Mouse (Mus musculus): ENCODE measurements around the gene Actn1. TPM values are rescaled to one million over a fixed set of nuclear protein-coding genes. Genes with fewer than 3 reads are reported as not detected.
"Not testable (repeated sequence)": the region's sequence is repeated elsewhere in the genome, so short reads cannot be mapped to it uniquely, and the experiment has no call there.

The Actn1 gene
- polyA plus RNA-seq, 1 experiment from 2014 or later: 10.3 TPM

DNA sequence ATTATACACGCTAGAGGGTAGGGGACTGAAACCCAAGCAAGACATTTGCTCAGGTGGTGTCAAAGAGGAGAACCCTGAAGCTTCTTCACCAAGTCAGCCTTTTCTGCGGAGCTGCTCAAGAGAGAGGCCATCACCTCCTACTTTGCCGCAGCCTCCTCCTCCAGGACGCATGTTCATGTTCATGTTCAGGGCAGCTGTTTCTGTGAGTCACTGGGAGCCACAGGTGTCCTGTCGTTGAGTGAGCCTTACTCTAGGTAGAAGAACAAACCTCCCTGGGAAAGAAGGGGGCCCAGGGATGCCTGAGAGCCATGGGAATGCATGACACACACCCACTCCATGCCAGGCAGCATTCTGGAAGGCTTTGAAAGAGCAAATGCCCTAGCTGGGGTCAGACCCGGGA lies 7.8 kb upstream of the Actn1 start:
- no peak overlapping the region for H3K4me3 ChIP-seq (ENCODE audit: low read depth, low read length)
- no peaks in the 10 kb centered on the region for H3K9me3 ChIP-seq (replicated peaks; ENCODE audit: control insufficient read depth, low read length)
- H3K36me3 ChIP-seq (ENCODE audit: control insufficient read depth, insufficient read depth): no peaks in the 10 kb centered on the region
- peaks cover 5% of the 10 kb centered on the region for H3K4me1 ChIP-seq (ENCODE audit: control insufficient read depth, low read depth, low read length)
- H3K9ac ChIP-seq (ENCODE audit: low read depth, low read length): no peak overlapping the region
- H3K27me3 ChIP-seq (ENCODE audit: control insufficient read depth, insufficient read depth, low read depth, low read length): no peaks in the 10 kb centered on the region
- H3K27ac ChIP-seq (ENCODE audit: low read length): no peak overlapping the region
- H3K4me2 ChIP-seq (ENCODE audit: low read depth, low read length): no peak overlapping the region
- WGBS (ENCODE audit: insufficient replicate concordance): 68% methylated on average over 6 of the region's 6 CpGs
- ATAC-seq (ENCODE audit: low read depth): no peak

DNA sequence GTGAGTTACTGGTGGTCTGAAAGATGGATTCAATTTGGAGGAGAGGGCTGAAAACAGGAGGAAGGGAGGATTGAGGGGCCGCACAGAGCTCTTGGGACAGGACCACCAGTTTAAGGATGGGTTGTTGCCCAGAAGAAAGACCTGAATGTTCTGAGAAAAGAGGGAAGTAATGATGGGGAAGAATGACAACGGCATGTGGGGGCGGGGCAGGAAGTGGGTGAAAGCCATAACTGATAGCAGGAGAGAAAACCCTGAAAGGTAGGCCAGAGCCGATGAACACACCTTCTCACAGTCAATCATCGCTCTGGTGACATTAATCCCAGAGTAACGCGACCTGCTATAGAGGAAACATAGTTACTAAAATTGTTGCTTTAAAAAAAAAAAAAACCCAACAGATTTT lies 4.2 kb upstream of the Actn1 start:
- not testable (repeated sequence) for H3K4me1 ChIP-seq (ENCODE audit: control insufficient read depth, low read depth, low read length); H3K4me3 ChIP-seq (ENCODE audit: low read depth, low read length); H3K9me3 ChIP-seq (replicated peaks; ENCODE audit: control insufficient read depth, low read length); H3K9ac ChIP-seq (ENCODE audit: low read depth, low read length); H3K36me3 ChIP-seq (ENCODE audit: control insufficient read depth, insufficient read depth); H3K27ac ChIP-seq (ENCODE audit: low read length); ATAC-seq (ENCODE audit: low read depth); H3K4me2 ChIP-seq (ENCODE audit: low read depth, low read length)
- WGBS (ENCODE audit: insufficient replicate concordance): 27% methylated on average over 7 of the region's 7 CpGs
- H3K27me3 ChIP-seq (ENCODE audit: control insufficient read depth, insufficient read depth, low read depth, low read length): peaks cover 21% of the 10 kb centered on the region

DNA sequence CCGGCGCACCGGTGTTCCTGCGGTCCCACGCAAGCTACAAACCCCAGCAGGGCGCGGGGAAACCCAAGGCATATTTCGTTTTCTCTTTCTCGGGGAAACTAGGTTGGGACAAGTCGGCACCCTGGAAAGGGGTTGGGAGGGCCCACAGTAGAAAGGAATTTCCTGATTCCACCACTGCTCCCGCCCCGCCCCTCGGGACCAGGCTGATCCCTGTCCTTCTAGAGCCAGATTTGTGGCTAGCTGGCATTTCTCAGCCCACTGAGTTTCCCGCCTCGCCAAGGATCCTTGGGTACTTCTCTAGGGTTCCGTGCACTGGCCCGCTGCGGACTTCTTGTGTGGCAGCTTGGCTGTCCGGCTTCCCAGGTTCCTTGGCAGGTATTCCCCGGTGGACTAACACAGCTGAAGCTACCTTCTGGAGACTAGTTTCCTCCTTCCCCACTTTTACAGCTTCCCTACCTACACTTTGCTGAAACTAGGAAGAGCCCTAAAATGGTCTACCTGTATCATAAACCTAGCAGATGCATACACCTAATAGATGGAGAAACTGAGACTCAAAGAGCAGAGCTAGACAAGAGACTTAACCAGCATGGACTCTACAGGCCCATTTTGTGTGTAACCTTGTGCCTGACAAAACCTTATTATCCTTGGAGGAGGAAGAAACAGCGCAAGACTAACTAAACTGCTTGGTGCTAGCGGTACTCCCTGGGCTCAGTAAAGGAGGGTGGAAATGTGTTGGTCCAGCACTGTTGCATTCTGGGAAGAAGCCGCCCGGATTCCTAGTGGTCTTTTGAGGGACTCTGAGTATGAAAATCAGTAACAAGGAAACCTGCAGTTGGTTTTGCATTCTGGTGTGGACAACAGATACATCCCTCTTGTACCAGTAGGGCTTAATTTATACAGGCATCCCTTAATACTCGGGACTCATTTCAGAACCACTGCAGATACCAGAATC lies 849 bp upstream of the Actn1 start:
- no peaks in the 10 kb centered on the region for H3K9me3 ChIP-seq (replicated peaks; ENCODE audit: control insufficient read depth, low read length)
- H3K27ac ChIP-seq (ENCODE audit: low read length): peak overlapping the region; percentile 70
- WGBS (ENCODE audit: insufficient replicate concordance): 13% methylated on average over 25 of the region's 25 CpGs
- ATAC-seq (ENCODE audit: low read depth): peak; percentile 12
- H3K4me1 ChIP-seq (ENCODE audit: control insufficient read depth, low read depth, low read length): no peaks in the 10 kb centered on the region; the same call in 1 of the 2 replicates
- peaks cover 33% of the 10 kb centered on the region for H3K27me3 ChIP-seq (ENCODE audit: control insufficient read depth, insufficient read depth, low read depth, low read length)
- H3K36me3 ChIP-seq (ENCODE audit: control insufficient read depth, insufficient read depth): no peaks in the 10 kb centered on the region
- H3K4me3 ChIP-seq (ENCODE audit: low read depth, low read length): peak overlapping the region; percentile 60
- H3K4me2 ChIP-seq (ENCODE audit: low read depth, low read length): peak overlapping the region; percentile 59
- H3K9ac ChIP-seq (ENCODE audit: low read depth, low read length): peak overlapping the region; percentile 68

DNA sequence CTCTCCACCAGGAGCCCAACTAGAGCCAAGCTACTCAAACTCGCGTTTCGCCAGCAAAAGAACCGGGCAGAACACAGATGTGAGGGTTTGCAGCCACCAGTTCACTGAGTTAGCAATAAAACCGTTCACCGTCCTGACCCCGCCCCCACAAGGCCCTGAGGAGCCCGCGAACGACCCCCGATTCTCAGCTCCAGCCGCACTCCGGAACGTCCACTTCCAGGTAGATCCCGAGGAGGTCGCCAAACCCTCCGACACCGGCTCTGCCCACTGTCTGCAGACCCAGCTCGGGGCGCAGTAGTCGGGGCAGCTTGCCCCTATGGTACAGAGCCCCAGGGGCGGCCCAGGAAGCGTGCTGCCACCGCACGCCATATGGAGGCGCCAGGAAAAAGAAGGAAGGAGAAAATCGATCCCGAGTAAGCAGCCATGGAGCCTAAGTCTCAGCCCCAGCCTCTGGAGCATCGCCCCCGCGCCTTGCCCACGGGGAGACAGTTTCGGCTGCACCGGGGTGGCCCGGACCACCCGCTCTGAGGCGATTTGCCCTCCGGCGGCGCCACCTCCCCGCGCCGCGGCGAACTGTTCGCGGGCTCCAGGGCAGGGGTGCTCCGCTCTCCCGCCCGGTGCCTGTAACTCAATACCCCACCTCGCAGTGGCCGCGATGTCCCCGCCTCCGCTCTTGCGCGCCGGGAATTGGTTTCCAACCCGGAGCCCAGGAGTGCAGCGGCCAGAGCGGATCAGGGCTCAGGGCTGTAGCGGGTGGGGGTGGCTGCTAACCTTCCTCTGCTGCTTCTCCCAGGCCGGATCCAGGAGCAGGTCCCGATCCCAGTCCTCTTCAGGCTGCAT lies 735 bp downstream of the Actn1 start:
- Histone ChIP-seq H3K9ac (ENCODE audit: low read depth, low read length) (peak overlapping the region; percentile 68), H3K36me3 (ENCODE audit: control insufficient read depth, insufficient read depth) (no peaks in the 10 kb centered on the region), H3K27ac (ENCODE audit: low read length) (peak overlapping the region; percentile 82), H3K9me3 (replicated peaks; ENCODE audit: control insufficient read depth, low read length) (no peaks in the 10 kb centered on the region), H3K27me3 (ENCODE audit: control insufficient read depth, insufficient read depth, low read depth, low read length) (peaks cover 33% of the 10 kb centered on the region), H3K4me3 (ENCODE audit: low read depth, low read length) (peak overlapping the region; percentile 60), H3K4me2 (ENCODE audit: low read depth, low read length) (peak overlapping the region; percentile 59), H3K4me1 (ENCODE audit: control insufficient read depth, low read depth, low read length) (no peaks in the 10 kb centered on the region; the same call in 1 of the 2 replicates)
- ATAC-seq (ENCODE audit: low read depth): peak; percentile 61
- under 1% methylated on average over 64 of the region's 64 CpGs for WGBS (ENCODE audit: insufficient replicate concordance)

DNA sequence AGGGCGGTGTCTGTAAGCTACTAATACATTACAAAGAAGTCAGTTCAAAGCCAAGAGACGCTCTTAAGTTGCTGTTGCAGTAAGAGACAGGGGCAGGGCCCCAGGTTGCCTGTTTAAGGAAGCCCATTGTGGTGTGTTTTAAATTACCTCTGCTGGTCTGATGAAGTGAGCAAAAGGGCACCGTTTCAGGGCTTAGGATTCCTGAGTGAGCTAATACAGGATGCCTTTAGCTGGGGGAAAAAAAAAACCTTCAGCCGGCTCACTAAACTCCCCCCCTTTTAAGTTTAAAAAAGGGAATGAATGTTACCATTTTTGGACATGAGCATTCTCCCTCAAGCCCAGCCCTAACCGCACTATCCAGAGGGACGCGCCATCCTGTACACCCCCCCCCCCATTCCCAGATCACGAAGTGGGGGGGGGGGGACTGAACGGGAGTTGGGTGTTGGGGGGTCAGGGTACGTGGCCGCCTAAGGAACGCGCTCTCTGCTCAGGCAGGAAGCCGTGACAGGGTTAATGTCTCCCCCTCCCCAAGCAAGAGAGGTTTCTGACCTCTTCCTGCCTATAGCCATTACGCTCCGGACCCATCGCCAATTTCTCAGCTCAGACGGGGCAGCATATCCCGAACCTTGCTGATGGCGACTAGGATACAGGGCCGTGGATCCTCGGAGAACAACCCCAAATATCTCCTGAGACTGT lies 1.5 kb downstream of the Actn1 start:
- Histone ChIP-seq H3K9me3 (replicated peaks; ENCODE audit: control insufficient read depth, low read length) (no peaks in the 10 kb centered on the region), H3K4me2 (ENCODE audit: low read depth, low read length) (peak overlapping the region; percentile 59), H3K27ac (ENCODE audit: low read length) (peak overlapping the region; percentile 82; the same call in 1 of the 2 replicates), H3K9ac (ENCODE audit: low read depth, low read length) (peak overlapping the region; percentile 68), H3K4me1 (ENCODE audit: control insufficient read depth, low read depth, low read length) (no peaks in the 10 kb centered on the region; the same call in 1 of the 2 replicates), H3K27me3 (ENCODE audit: control insufficient read depth, insufficient read depth, low read depth, low read length) (peaks cover 33% of the 10 kb centered on the region), H3K36me3 (ENCODE audit: control insufficient read depth, insufficient read depth) (no peaks in the 10 kb centered on the region), H3K4me3 (ENCODE audit: low read depth, low read length) (peak overlapping the region; percentile 60)
- WGBS (ENCODE audit: insufficient replicate concordance): 2% methylated on average over 22 of the region's 22 CpGs
- no peak for ATAC-seq (ENCODE audit: low read depth)

DNA sequence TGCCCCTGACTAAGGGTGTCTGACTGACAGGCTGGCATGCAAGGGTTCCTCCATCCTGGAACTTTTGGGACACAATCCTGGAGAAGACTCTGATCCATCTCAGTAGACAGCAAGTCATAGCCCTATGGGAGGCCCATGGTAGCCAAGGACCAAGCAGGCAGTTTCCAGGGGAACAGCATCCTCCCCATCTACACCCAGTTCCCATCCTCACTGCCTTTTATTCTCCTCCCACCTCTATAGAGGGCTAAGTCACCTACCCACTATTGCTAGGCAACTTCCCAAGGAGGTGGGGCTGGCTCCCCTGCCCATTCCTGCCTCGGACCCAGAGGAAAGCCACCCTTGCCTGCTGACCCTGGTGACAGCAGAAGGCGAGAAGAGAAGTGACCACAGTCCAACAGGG lies 8.2 kb downstream of the Actn1 start:
- 45% methylated on average over 2 of the region's 2 CpGs for WGBS (ENCODE audit: insufficient replicate concordance)
- H3K27me3 ChIP-seq (ENCODE audit: control insufficient read depth, insufficient read depth, low read depth, low read length): no peaks in the 10 kb centered on the region
- H3K9ac ChIP-seq (ENCODE audit: low read depth, low read length): no peak overlapping the region
- peaks cover 4% of the 10 kb centered on the region for H3K4me1 ChIP-seq (ENCODE audit: control insufficient read depth, low read depth, low read length)
- no peak overlapping the region for H3K27ac ChIP-seq (ENCODE audit: low read length)
- no peaks in the 10 kb centered on the region for H3K36me3 ChIP-seq (ENCODE audit: control insufficient read depth, insufficient read depth)
- no peaks in the 10 kb centered on the region for H3K9me3 ChIP-seq (replicated peaks; ENCODE audit: control insufficient read depth, low read length)
- no peak overlapping the region for H3K4me2 ChIP-seq (ENCODE audit: low read depth, low read length)
- no peak for ATAC-seq (ENCODE audit: low read depth)
- no peak overlapping the region for H3K4me3 ChIP-seq (ENCODE audit: low read depth, low read length)

DNA sequence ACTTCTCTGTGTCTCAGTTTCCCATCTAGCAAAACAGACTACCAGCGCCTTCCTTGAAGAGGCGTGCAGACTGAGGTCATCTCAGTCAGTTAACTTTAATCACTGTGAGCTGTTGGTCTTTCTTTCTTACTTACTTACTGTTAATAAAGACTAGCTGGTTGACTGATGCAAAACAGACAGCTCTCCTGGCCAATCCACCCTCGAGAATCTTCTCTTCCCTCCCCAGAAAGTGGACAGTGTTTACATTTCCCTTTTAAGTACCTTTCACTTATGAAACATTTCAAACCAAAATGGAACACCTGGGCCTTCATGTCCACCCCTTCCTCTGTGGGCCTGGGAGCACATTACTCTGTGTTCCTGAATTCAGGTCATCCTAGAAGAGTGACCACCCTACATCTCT lies 8.6 kb downstream of the Actn1 start:
- H3K9ac ChIP-seq (ENCODE audit: low read depth, low read length): no peak overlapping the region
- ATAC-seq (ENCODE audit: low read depth): no peak
- 58% methylated on average over 3 of the region's 3 CpGs for WGBS (ENCODE audit: insufficient replicate concordance)
- H3K27me3 ChIP-seq (ENCODE audit: control insufficient read depth, insufficient read depth, low read depth, low read length): no peaks in the 10 kb centered on the region
- peaks cover 4% of the 10 kb centered on the region for H3K4me1 ChIP-seq (ENCODE audit: control insufficient read depth, low read depth, low read length)
- H3K4me3 ChIP-seq (ENCODE audit: low read depth, low read length): no peak overlapping the region
- no peaks in the 10 kb centered on the region for H3K9me3 ChIP-seq (replicated peaks; ENCODE audit: control insufficient read depth, low read length)
- H3K36me3 ChIP-seq (ENCODE audit: control insufficient read depth, insufficient read depth): no peaks in the 10 kb centered on the region
- no peak overlapping the region for H3K4me2 ChIP-seq (ENCODE audit: low read depth, low read length)
- no peak overlapping the region for H3K27ac ChIP-seq (ENCODE audit: low read length)

DNA sequence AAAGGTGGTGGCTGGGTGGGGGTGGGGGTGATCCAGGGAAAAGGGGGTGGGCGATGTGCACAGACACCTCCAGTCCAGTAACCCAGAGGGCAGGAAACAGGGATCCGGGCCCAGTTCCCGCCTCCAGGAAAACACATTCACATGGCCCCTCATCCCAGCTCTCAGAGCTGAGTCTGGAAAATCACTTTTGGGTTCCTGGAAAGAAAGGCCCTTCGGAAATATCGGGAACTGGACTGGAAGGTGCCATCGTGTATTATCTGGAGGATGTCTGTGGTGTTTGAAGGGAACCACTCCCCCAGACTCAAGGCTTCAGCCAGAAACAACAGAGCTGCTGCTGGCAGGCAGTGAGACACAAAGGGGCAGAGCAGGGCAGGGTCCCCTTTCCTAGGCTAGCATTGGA lies 10.6 kb downstream of the Actn1 start:
- H3K9ac ChIP-seq (ENCODE audit: low read depth, low read length): no peak overlapping the region
- no peaks in the 10 kb centered on the region for H3K36me3 ChIP-seq (ENCODE audit: control insufficient read depth, insufficient read depth)
- H3K4me1 ChIP-seq (ENCODE audit: control insufficient read depth, low read depth, low read length): peaks cover 4% of the 10 kb centered on the region
- no peak overlapping the region for H3K4me3 ChIP-seq (ENCODE audit: low read depth, low read length)
- no peaks in the 10 kb centered on the region for H3K9me3 ChIP-seq (replicated peaks; ENCODE audit: control insufficient read depth, low read length)
- WGBS (ENCODE audit: insufficient replicate concordance): 46% methylated on average over 6 of the region's 6 CpGs
- H3K27me3 ChIP-seq (ENCODE audit: control insufficient read depth, insufficient read depth, low read depth, low read length): no peaks in the 10 kb centered on the region
- H3K27ac ChIP-seq (ENCODE audit: low read length): 0 out of 2 replicates have a peak overlapping the region, but pooled peaks have one; percentile 30
- ATAC-seq (ENCODE audit: low read depth): no peak
- H3K4me2 ChIP-seq (ENCODE audit: low read depth, low read length): no peak overlapping the region

Measured in liver, embryonic 16.5 days (tissue).